Mouse (Mus musculus) cerebral cortex, adult 2 months (tissue): ENCODE measurements around the gene Nlrp10.

ENCODE experiments used
- WGBS: fragments of 180-500 bp; shearing (Covaris S2); methylation state at CpG from one replicate; pipeline ENCODE4 v1.1.7; 2018; 5-methylcytosine and 5-hydroxymethylcytosine counted together

Gene Nlrp10

DNA sequence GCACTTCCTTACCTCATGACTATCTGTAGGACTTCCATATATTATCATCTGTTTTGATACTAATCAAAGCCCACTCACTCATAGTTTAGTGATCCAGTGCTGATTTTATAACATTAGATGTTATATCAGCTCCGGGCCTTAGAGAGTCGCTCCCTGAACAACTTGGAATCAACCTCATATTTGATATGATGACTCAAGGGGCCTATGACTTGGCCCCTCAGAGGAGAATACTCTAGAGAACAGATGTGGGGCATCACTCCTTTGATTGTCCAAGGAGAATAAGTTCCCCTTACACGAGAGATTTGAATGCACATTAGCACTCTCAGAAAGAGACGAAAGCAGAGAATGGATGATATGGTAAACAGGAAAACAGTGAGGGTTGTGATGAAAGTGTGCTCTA, 45.1 kb downstream of the Nlrp10 start, which contains the start of gene Olfr518:
Gene Olfr518 (minus strand): TSS at position 101 of the 400 bp plus-strand sequence.
- WGBS = 76% methylated on average over 4 of the region's 4 CpGs

DNA sequence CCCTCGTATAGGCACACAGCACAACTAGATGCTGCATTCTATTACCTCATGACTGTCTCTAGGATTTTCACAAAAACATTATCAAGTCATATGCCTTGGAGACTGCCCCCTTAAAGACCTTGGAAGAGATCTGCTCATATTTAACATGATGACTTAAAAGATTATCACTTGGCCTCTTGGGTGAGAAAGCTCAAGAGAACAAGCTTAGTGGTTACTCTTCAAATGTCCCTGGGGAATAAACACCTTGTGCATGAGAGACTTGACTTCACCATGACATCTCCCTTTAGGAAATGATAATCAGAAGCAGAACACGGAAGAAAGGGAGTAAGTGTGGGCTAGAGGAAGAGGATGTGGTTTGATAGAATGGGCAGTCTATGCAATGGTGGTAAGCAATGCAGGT, 57.7 kb downstream of the Nlrp10 start, which contains the start of gene Olfr517:
Gene Olfr517 (minus strand): TSS at position 101 of the 400 bp plus-strand sequence.
- WGBS = 67% methylated on average over 2 of the region's 2 CpGs
